Mouse (Mus musculus) heart, embryonic 13.5 days (tissue): ENCODE results near the gene Syncrip. TPM values are rescaled to one million over a fixed set of nuclear protein-coding genes. Genes with fewer than 3 reads are reported as not detected.

Experiments used
- ATAC-seq: fragments of 200-750 bp; cut with Nextera tagmentation; 2 replicates; pipeline ENCODE4 v1.8.0; 2017; ENCODE audit warnings: moderate TSS enrichment; ENCODE audit not compliant: insufficient number of reproducible peaks, low FRiP score, low TSS enrichment; ENCODE audit errors: extremely low read depth
- H3K27ac ChIP-seq: fragments of 300-500 bp; sonication (generic); replicated peaks from 2 replicates; pipeline ENCODE4 v1.5.1; 2015; ENCODE audit warnings: moderate library complexity, mild to moderate bottlenecking, inconsistent platforms
- H3K27me3 ChIP-seq: fragments of 300-500 bp; sonication (generic); replicated peaks from 2 replicates; pipeline ENCODE4 v1.6.1; 2015; ENCODE audit warnings: mild to moderate bottlenecking, inconsistent platforms
- H3K36me3 ChIP-seq: fragments of 300-500 bp; sonication (generic); 2 replicates; pipeline ENCODE4 v1.6.1; 2015; ENCODE audit warnings: mild to moderate bottlenecking, inconsistent platforms
- H3K4me1 ChIP-seq: fragments of 300-500 bp; sonication (generic); 2 replicates; pipeline ENCODE4 v1.6.1; 2015; ENCODE audit warnings: inconsistent platforms
- H3K4me2 ChIP-seq: fragments of 300-500 bp; sonication (generic); 2 replicates; pipeline ENCODE4 v1.6.1; 2015; ENCODE audit warnings: inconsistent platforms, mild to moderate bottlenecking, moderate library complexity
- H3K4me3 ChIP-seq: fragments of 300-500 bp; sonication (generic); 2 replicates; pipeline ENCODE4 v1.5.1; 2015; ENCODE audit warnings: moderate library complexity, mild to moderate bottlenecking, inconsistent platforms
- H3K9ac ChIP-seq: fragments of 300-500 bp; sonication (generic); 2 replicates; pipeline ENCODE4 v1.6.1; 2015; ENCODE audit warnings: inconsistent platforms, mild to moderate bottlenecking, moderate library complexity
- H3K9me3 ChIP-seq: fragments of 300-500 bp; sonication (generic); 2 replicates; pipeline ENCODE4 v1.6.1; 2016; ENCODE audit warnings: inconsistent platforms
- WGBS: fragments of 180-500 bp; shearing (Covaris S2); methylation state at CpG from one replicate; pipeline ENCODE4 v1.1.7; 2015; ENCODE audit warnings: mixed read lengths; 5-methylcytosine and 5-hydroxymethylcytosine counted together
- polyA plus RNA-seq: library from polyadenylated mRNA; unstranded; fragments of >200 nt; fragmentation: Nextera tagmentation; extraction: Ambion mirVana; gene quantifications from 2 replicates; pipeline ENCODE4 v1.2.1, GENCODE M21; 2015

Syncrip gene
- polyA plus RNA-seq, 1 experiment from 2014 or later, result 51.9 TPM

- 63% methylated on average over 1 of the region's 1 CpGs for WGBS
- ATAC-seq, result no peak
- H3K27me3 ChIP-seq, result no peaks in the 10 kb centered on the region
These were observed 65.6 kb downstream of the Syncrip start for GRCm38 (mm10) chr9:88416752-88417151.

GRCm38 (mm10) chr9:88409978-88410377 lies 72.4 kb downstream of the Syncrip start:
- Histone ChIP-seq H3K4me3 (no peak overlapping the region), H3K4me2 (no peak overlapping the region), H3K9ac (no peak overlapping the region), H3K36me3 (peaks cover 55% of the 10 kb centered on the region), H3K27me3 (no peaks in the 10 kb centered on the region), H3K4me1 (no peaks in the 10 kb centered on the region), H3K9me3 (no peaks in the 10 kb centered on the region), H3K27ac (no peak overlapping the region)
- no peak for ATAC-seq
- 92% methylated on average over 2 of the region's 2 CpGs for WGBS

More at GRCm38 (mm10) chr9:88416752-88417151, 65.6 kb downstream of the Syncrip start:
- H3K9ac ChIP-seq, result no peak overlapping the region
- H3K9me3 ChIP-seq, result no peaks in the 10 kb centered on the region
- no peak overlapping the region for H3K4me2 ChIP-seq
- no peaks in the 10 kb centered on the region for H3K4me1 ChIP-seq
- peaks cover 55% of the 10 kb centered on the region for H3K36me3 ChIP-seq
- H3K4me3 ChIP-seq, result no peak overlapping the region
- H3K27ac ChIP-seq, result no peak overlapping the region

- ATAC-seq, result no peak
- WGBS, result 64% methylated on average over 6 of the region's 6 CpGs
- peak overlapping the region; percentile 17; the same call in 1 of the 2 replicates for H3K27ac ChIP-seq
These were observed 77.9 kb downstream of the Syncrip start for GRCm38 (mm10) chr9:88404515-88404914.

GRCm38 (mm10) chr9:88404088-88404487 lies 78.3 kb downstream of the Syncrip start:
- Histone ChIP-seq H3K27ac (peak overlapping the region; percentile 17; the same call in 1 of the 2 replicates), H3K4me1 (0 out of 2 replicates have a peak, but pooled peaks cover 5% of the 10 kb centered on the region), H3K27me3 (no peaks in the 10 kb centered on the region), H3K9me3 (no peaks in the 10 kb centered on the region), H3K4me2 (peak overlapping the region; percentile 16; the same call in 1 of the 2 replicates), H3K9ac (no peak overlapping the region), H3K4me3 (no peak overlapping the region), H3K36me3 (peaks cover 60% of the 10 kb centered on the region)
- 43% methylated on average over 10 of the region's 10 CpGs for WGBS
- no peak for ATAC-seq

More at GRCm38 (mm10) chr9:88404515-88404914, 77.9 kb downstream of the Syncrip start:
- 0 out of 2 replicates have a peak, but pooled peaks cover 5% of the 10 kb centered on the region for H3K4me1 ChIP-seq
- H3K9me3 ChIP-seq, result no peaks in the 10 kb centered on the region
- no peaks in the 10 kb centered on the region for H3K27me3 ChIP-seq
- no peak overlapping the region for H3K4me3 ChIP-seq
- H3K36me3 ChIP-seq, result peaks cover 64% of the 10 kb centered on the region
- 0 out of 2 replicates have a peak overlapping the region, but pooled peaks have one; percentile 16 for H3K4me2 ChIP-seq
- H3K9ac ChIP-seq, result no peak overlapping the region

- H3K9me3 ChIP-seq, result no peaks in the 10 kb centered on the region
- WGBS, result 83% methylated on average over 1 of the region's 1 CpGs
- H3K4me2 ChIP-seq, result no peak overlapping the region
- no peaks in the 10 kb centered on the region for H3K27me3 ChIP-seq
- no peak overlapping the region for H3K4me3 ChIP-seq
- H3K9ac ChIP-seq, result no peak overlapping the region
- peaks cover 65% of the 10 kb centered on the region for H3K36me3 ChIP-seq
- ATAC-seq, result no peak
- no peaks in the 10 kb centered on the region for H3K4me1 ChIP-seq
- no peak overlapping the region for H3K27ac ChIP-seq
These were observed 83.9 kb downstream of the Syncrip start for GRCm38 (mm10) chr9:88398461-88398860.

Other genes with a start within 250 kb of the Syncrip start
- gene Nt5e, start 155.4 kb downstream of the Syncrip start, polyA plus RNA-seq, result 4.0 and 4.4 TPM in 2 replicates
- 24.9 and 26.8 TPM in 2 replicates for gene Snx14, start 43.6 kb downstream of the Syncrip start, polyA plus RNA-seq
- gene Gm20537, start 26.0 kb downstream of the Syncrip start, polyA plus RNA-seq, result 0.47 and 0.97 TPM in 2 replicates
- 6.3 and 8.4 TPM in 2 replicates for gene Zfp949, start 65.4 kb upstream of the Syncrip start, polyA plus RNA-seq
- 0.23 and 0.39 TPM in 2 replicates for gene Trim43a, start 98.3 kb upstream of the Syncrip start, polyA plus RNA-seq
- 26.5 and 31.1 TPM in 2 replicates for gene Mthfsl, start 237.7 kb upstream of the Syncrip start, polyA plus RNA-seq
- gene Bcl2a1d, start 249.3 kb upstream of the Syncrip start, polyA plus RNA-seq, result 0.23 and 0.74 TPM in 2 replicates